Mouse (Mus musculus): ENCODE measurements around the gene Ndrg3. TPM values are rescaled to one million over a fixed set of nuclear protein-coding genes. Genes with fewer than 3 reads are reported as not detected.

Ndrg3 gene
- polyA plus RNA-seq, 1 experiment from 2014 or later: 58.7 TPM

- ATAC-seq (ENCODE audit: low FRiP score): no peak
- Histone ChIP-seq H3K4me3 (no peak overlapping the region), H3K27me3 (no peaks in the 10 kb centered on the region), H3K4me2 (replicated peaks) (no peak overlapping the region), H3K9ac (no peak overlapping the region), H3K27ac (no peak overlapping the region), H3K4me1 (peaks cover 8% of the 10 kb centered on the region), H3K36me3 (no peaks in the 10 kb centered on the region), H3K9me3 (replicated peaks) (no peaks in the 10 kb centered on the region)
- WGBS: 62% methylated on average over 3 of the region's 3 CpGs
These were observed 4.5 kb downstream of the Ndrg3 start for GRCm38 (mm10) chr2:156987316-156987715.

DNA sequence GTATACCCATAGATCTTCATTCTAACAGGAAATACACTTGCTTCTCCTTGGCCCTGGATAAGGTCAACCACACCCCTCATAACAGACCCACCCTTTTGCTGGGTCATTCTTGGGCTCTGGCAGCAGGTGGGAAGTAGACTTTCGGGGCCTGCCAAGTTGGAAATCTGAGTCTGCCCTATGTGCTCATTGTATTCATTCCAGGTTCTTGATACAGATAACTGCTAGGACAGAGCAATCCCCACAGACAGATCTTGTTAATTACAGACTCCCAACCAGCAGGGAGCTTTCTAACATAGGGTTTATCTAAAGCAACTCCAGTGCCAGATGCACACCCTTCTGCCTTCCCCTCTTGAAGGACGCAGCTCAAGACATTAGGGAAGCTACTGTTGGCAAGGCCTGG lies 9.0 kb downstream of the Ndrg3 start:
- no peak overlapping the region for H3K4me3 ChIP-seq
- H3K9ac ChIP-seq: no peak overlapping the region
- no peak overlapping the region for H3K4me2 ChIP-seq (replicated peaks)
- H3K27me3 ChIP-seq: no peaks in the 10 kb centered on the region
- H3K4me1 ChIP-seq: no peaks in the 10 kb centered on the region
- H3K27ac ChIP-seq: no peak overlapping the region
- ATAC-seq (ENCODE audit: low FRiP score): no peak
- WGBS: 81% methylated on average over 2 of the region's 2 CpGs
- no peaks in the 10 kb centered on the region for H3K9me3 ChIP-seq (replicated peaks)
- H3K36me3 ChIP-seq: no peaks in the 10 kb centered on the region

GRCm38 (mm10) chr2:156981291-156981690 lies 10.6 kb downstream of the Ndrg3 start:
- H3K4me1 ChIP-seq: no peaks in the 10 kb centered on the region
- H3K4me2 ChIP-seq (replicated peaks): no peak overlapping the region
- H3K4me3 ChIP-seq: no peak overlapping the region
- H3K36me3 ChIP-seq: no peaks in the 10 kb centered on the region
- no peak overlapping the region for H3K27ac ChIP-seq
- no peak for ATAC-seq (ENCODE audit: low FRiP score)
- no peaks in the 10 kb centered on the region for H3K9me3 ChIP-seq (replicated peaks)
- WGBS: 88% methylated on average over 4 of the region's 4 CpGs
- H3K9ac ChIP-seq: no peak overlapping the region
- H3K27me3 ChIP-seq: no peaks in the 10 kb centered on the region

DNA sequence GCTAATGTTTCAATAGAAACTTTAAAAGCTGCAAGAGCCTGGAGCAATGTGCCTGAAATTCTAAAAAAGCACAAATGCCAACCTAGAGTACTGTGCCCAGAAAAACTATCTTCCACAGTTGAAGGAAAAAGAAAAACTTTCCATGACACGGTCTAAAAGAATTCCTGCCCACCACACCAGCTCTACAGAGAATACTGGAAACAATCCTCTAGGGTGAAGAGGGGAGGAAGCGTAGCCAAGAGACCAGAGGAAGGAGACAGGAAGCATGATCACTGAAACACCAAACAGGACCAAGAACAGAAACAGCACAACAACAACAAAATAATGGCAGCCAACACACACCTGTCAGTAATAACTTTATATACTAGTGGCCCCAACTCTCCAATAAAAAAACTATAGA lies 11.8 kb downstream of the Ndrg3 start:
- no peak overlapping the region for H3K9ac ChIP-seq
- H3K4me3 ChIP-seq: no peak overlapping the region
- no peak overlapping the region for H3K4me2 ChIP-seq (replicated peaks)
- H3K4me1 ChIP-seq: no peaks in the 10 kb centered on the region
- H3K36me3 ChIP-seq: no peaks in the 10 kb centered on the region
- ATAC-seq (ENCODE audit: low FRiP score): no peak
- H3K9me3 ChIP-seq (replicated peaks): no peaks in the 10 kb centered on the region
- WGBS: 82% methylated on average over 2 of the region's 2 CpGs
- no peaks in the 10 kb centered on the region for H3K27me3 ChIP-seq
- no peak overlapping the region for H3K27ac ChIP-seq

GRCm38 (mm10) chr2:156976711-156977110 lies 15.1 kb downstream of the Ndrg3 start:
- peak; percentile 56; the same call in 1 of the 2 replicates for ATAC-seq (ENCODE audit: low FRiP score)
- H3K27me3 ChIP-seq: no peaks in the 10 kb centered on the region
- no peak overlapping the region for H3K9ac ChIP-seq
- H3K27ac ChIP-seq: peak overlapping the region; percentile 44; the same call in 1 of the 2 replicates
- no peaks in the 10 kb centered on the region for H3K9me3 ChIP-seq (replicated peaks)
- H3K36me3 ChIP-seq: no peaks in the 10 kb centered on the region
- no peak overlapping the region for H3K4me3 ChIP-seq
- no peaks in the 10 kb centered on the region for H3K4me1 ChIP-seq
- no peak overlapping the region for H3K4me2 ChIP-seq (replicated peaks)

DNA sequence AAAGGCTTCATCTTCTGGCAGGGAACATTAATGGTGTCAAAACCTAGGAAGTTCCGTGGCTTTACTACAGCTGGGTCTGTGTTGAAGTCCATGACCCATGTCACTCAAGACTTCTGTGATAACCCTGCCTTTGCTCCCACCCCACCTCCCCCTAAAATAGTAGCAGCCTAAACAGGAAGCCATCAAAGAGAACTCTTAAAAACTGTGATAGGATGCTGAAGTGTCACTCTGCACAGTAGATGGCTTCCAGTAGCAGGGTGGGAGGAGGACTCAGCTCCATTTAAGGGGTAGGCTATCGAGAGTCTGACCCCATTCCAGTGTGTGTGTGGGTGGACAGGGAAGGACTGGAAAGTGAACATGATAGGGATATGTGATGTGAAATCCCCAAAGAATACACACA lies 16.9 kb downstream of the Ndrg3 start:
- Histone ChIP-seq H3K27me3 (no peaks in the 10 kb centered on the region), H3K4me3 (no peak overlapping the region), H3K9ac (no peak overlapping the region), H3K27ac (no peak overlapping the region), H3K4me2 (replicated peaks) (no peak overlapping the region), H3K36me3 (no peaks in the 10 kb centered on the region), H3K9me3 (replicated peaks) (no peaks in the 10 kb centered on the region), H3K4me1 (peaks cover 3% of the 10 kb centered on the region; the same call in 1 of the 2 replicates)
- ATAC-seq (ENCODE audit: low FRiP score): no peak
- 74% methylated on average over 2 of the region's 2 CpGs for WGBS

GRCm38 (mm10) chr2:156973316-156974100 lies 18.3 kb downstream of the Ndrg3 start:
- 91% methylated on average over 5 of the region's 5 CpGs for WGBS
- Histone ChIP-seq H3K36me3 (no peaks in the 10 kb centered on the region), H3K4me1 (peaks cover 3% of the 10 kb centered on the region; the same call in 1 of the 2 replicates), H3K9me3 (replicated peaks) (no peaks in the 10 kb centered on the region), H3K4me2 (replicated peaks) (no peak overlapping the region), H3K9ac (no peak overlapping the region), H3K4me3 (no peak overlapping the region), H3K27ac (no peak overlapping the region), H3K27me3 (no peaks in the 10 kb centered on the region)
- ATAC-seq (ENCODE audit: low FRiP score): no peak

DNA sequence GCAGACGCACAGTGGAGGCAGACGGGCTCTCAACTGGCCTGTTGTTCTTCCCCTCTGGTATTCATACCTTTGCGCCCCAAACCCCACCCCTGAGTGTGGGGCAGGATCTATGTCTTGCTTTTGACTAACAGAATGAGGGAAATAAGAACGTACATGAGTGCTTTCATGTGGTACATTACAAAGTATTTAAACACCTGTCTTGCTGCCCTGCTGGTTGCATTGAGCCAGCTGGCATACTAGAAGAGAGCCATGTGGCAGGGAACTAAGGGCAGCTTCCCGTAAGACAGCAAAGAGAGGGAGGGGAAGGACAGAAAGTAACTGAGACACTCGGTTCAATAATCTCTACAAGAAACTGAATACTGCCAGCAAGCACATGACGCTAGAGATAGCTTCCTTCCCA lies 21.6 kb downstream of the Ndrg3 start:
- no peak for ATAC-seq (ENCODE audit: low FRiP score)
- no peak overlapping the region for H3K4me3 ChIP-seq
- H3K27ac ChIP-seq: no peak overlapping the region
- H3K9me3 ChIP-seq (replicated peaks): no peaks in the 10 kb centered on the region
- H3K36me3 ChIP-seq: no peaks in the 10 kb centered on the region
- H3K27me3 ChIP-seq: no peaks in the 10 kb centered on the region
- peaks cover 3% of the 10 kb centered on the region; the same call in 1 of the 2 replicates for H3K4me1 ChIP-seq
- 80% methylated on average over 7 of the region's 7 CpGs for WGBS
- H3K9ac ChIP-seq: no peak overlapping the region
- H3K4me2 ChIP-seq (replicated peaks): no peak overlapping the region

DNA sequence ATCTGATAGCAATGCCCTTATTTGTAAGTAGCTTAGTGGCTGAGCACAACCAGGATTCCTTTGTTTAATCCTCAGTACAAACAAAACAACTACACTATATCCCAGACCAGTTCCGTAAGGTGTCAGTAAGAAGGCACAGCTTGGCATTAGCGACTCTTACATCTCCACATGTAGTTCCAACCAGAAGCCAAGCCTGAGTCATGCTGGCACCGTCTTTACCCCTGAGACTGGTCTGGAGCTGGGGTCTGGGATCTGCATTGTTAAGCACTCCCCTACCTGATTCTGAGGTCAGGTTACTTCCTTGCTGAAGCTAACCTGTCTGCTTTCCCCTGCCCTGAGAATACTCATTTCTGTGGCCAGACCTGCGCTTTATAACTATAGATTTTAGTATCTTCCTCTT lies 23.4 kb downstream of the Ndrg3 start:
- Histone ChIP-seq H3K36me3 (no peaks in the 10 kb centered on the region), H3K27ac (no peak overlapping the region), H3K27me3 (no peaks in the 10 kb centered on the region), H3K4me1 (peaks cover 3% of the 10 kb centered on the region; the same call in 1 of the 2 replicates), H3K9me3 (replicated peaks) (no peaks in the 10 kb centered on the region), H3K4me3 (no peak overlapping the region), H3K9ac (no peak overlapping the region), H3K4me2 (replicated peaks) (no peak overlapping the region)
- 86% methylated on average over 4 of the region's 4 CpGs for WGBS
- ATAC-seq (ENCODE audit: low FRiP score): no peak

GRCm38 (mm10) chr2:156967388-156967787 lies 24.5 kb downstream of the Ndrg3 start:
- no peak overlapping the region for H3K4me3 ChIP-seq
- no peaks in the 10 kb centered on the region for H3K27me3 ChIP-seq
- ATAC-seq (ENCODE audit: low FRiP score): no peak
- no peaks in the 10 kb centered on the region for H3K36me3 ChIP-seq
- peaks cover 3% of the 10 kb centered on the region; the same call in 1 of the 2 replicates for H3K4me1 ChIP-seq
- H3K27ac ChIP-seq: no peak overlapping the region
- 78% methylated on average over 6 of the region's 6 CpGs for WGBS
- no peak overlapping the region for H3K9ac ChIP-seq
- H3K9me3 ChIP-seq (replicated peaks): no peaks in the 10 kb centered on the region
- no peak overlapping the region for H3K4me2 ChIP-seq (replicated peaks)

DNA sequence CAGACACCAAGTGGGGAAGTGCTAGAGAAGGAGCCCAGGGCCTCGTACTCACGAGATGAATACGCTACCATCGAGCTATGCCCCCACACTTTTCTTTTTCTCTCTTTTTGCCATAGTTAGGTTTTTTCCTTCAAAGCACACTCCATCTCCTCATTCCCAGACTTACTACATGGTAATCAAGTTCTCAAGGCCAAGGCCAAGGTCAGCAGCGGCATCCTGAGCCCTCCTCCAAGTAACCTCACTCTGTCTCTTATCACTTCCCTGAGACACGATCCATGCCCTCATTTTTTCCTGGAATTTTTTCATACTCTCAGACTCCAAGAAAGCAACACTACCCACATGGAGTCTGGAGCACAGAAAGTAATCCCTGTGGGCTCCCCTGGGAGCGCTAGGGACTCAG lies 28.0 kb downstream of the Ndrg3 start:
- Histone ChIP-seq H3K36me3 (no peaks in the 10 kb centered on the region), H3K27ac (no peak overlapping the region), H3K4me3 (no peak overlapping the region), H3K27me3 (no peaks in the 10 kb centered on the region), H3K4me2 (replicated peaks) (no peak overlapping the region), H3K4me1 (no peaks in the 10 kb centered on the region), H3K9me3 (replicated peaks) (no peaks in the 10 kb centered on the region), H3K9ac (no peak overlapping the region)
- WGBS: 92% methylated on average over 7 of the region's 7 CpGs
- no peak for ATAC-seq (ENCODE audit: low FRiP score)

- no peaks in the 10 kb centered on the region for H3K9me3 ChIP-seq (replicated peaks)
- no peak overlapping the region for H3K9ac ChIP-seq
- 0 out of 2 replicates have a peak, but pooled peaks cover 5% of the 10 kb centered on the region for H3K36me3 ChIP-seq
- no peak overlapping the region for H3K4me3 ChIP-seq
- 90% methylated on average over 9 of the region's 9 CpGs for WGBS
- H3K27ac ChIP-seq: no peak overlapping the region
- H3K4me2 ChIP-seq (replicated peaks): no peak overlapping the region
- H3K4me1 ChIP-seq: no peaks in the 10 kb centered on the region
- H3K27me3 ChIP-seq: no peaks in the 10 kb centered on the region
- no peak for ATAC-seq (ENCODE audit: low FRiP score)
These were observed 33.2 kb downstream of the Ndrg3 start for GRCm38 (mm10) chr2:156958496-156959252.
